Mouse (Mus musculus) cerebellum, adult 9-10 months (tissue): ENCODE measurements around the gene Cnksr3.
A peak's percentile ranks its signal among the peaks of the same experiment; 100 is the strongest.

ENCODE experiments used
- DNase-seq: peaks from one replicate; pipeline ENCODE4 v3.0.0; 2022

The Cnksr3 gene

GRCm38 (mm10) chr10:7211696-7212482 lies at the start of gene Cnksr3:
Gene Cnksr3 (minus strand): TSS chr10:7212237.
- DNase-seq: peak; percentile 95

- DNase-seq: peak; percentile 75
Measured at GRCm38 (mm10) chr10:7260166-7261108, 48.4 kb upstream of the Cnksr3 start.

- no peak for DNase-seq
Measured at GRCm38 (mm10) chr10:7258607-7259006, 46.6 kb upstream of the Cnksr3 start.

GRCm38 (mm10) chr10:7250455-7250854 lies 38.4 kb upstream of the Cnksr3 start:
- no peak for DNase-seq

- DNase-seq: peak; percentile 56
Measured at GRCm38 (mm10) chr10:7234601-7235000, 22.6 kb upstream of the Cnksr3 start.

GRCm38 (mm10) chr10:7217551-7218127 lies 5.6 kb upstream of the Cnksr3 start:
- no peak for DNase-seq

- no peak for DNase-seq
Measured at GRCm38 (mm10) chr10:7214718-7215117, 2.7 kb upstream of the Cnksr3 start.

- no peak for DNase-seq
Measured at GRCm38 (mm10) chr10:7213066-7213630, 1.1 kb upstream of the Cnksr3 start.

- peak; percentile 84 for DNase-seq
Measured at GRCm38 (mm10) chr10:7212537-7212936, 500 bp upstream of the Cnksr3 start.

- DNase-seq: peak; percentile 84
Measured at GRCm38 (mm10) chr10:7210991-7211695, 894 bp downstream of the Cnksr3 start.

GRCm38 (mm10) chr10:7209691-7210455 lies 2.2 kb downstream of the Cnksr3 start:
- peak; percentile 73 for DNase-seq

- DNase-seq: peak; percentile 63
Measured at GRCm38 (mm10) chr10:7208859-7209441, 3.1 kb downstream of the Cnksr3 start.

- DNase-seq: no peak
Measured at GRCm38 (mm10) chr10:7207301-7207700, 4.7 kb downstream of the Cnksr3 start.

- DNase-seq: peak; percentile 48
Measured at GRCm38 (mm10) chr10:7206571-7206970, 5.5 kb downstream of the Cnksr3 start.

GRCm38 (mm10) chr10:7205576-7205975 lies 6.5 kb downstream of the Cnksr3 start:
- peak; percentile 34 for DNase-seq

- DNase-seq: peak; percentile 42
Measured at GRCm38 (mm10) chr10:7204953-7205352, 7.1 kb downstream of the Cnksr3 start.

GRCm38 (mm10) chr10:7202576-7202975 lies 9.5 kb downstream of the Cnksr3 start:
- DNase-seq: peak; percentile 46

GRCm38 (mm10) chr10:7200665-7201064 lies 11.4 kb downstream of the Cnksr3 start:
- no peak for DNase-seq

- no peak for DNase-seq
Measured at GRCm38 (mm10) chr10:7198201-7198600, 13.8 kb downstream of the Cnksr3 start.

GRCm38 (mm10) chr10:7197733-7198132 lies 14.3 kb downstream of the Cnksr3 start:
- DNase-seq: no peak
